Mouse (Mus musculus) CD8-positive naive resting alpha-beta T cell, adult 2 months (primary cell): ENCODE data around the gene Ndrg4.

Experiments used
- DNase-seq, 2 experiments: peaks; one replicate each; pipeline ENCODE4 v3.0.0; 2022; ENCODE audit warnings: low read depth in 2 of 2, low spot score in 2 of 2

Gene Ndrg4

GRCm38 (mm10) chr8:95715676-95716531 lies 39.1 kb downstream of the Ndrg4 start, which contains the start of gene Setd6:
Gene Setd6 (plus strand): TSS chr8:95715881.
- DNase-seq: peak; percentile 72 to 73

GRCm38 (mm10) chr8:95716546-95717335 lies 40.0 kb downstream of the Ndrg4 start:
- no peak for DNase-seq

- DNase-seq: no peak
Measured at GRCm38 (mm10) chr8:95727625-95728024, 50.8 kb downstream of the Ndrg4 start.

GRCm38 (mm10) chr8:95738596-95738995 lies 61.8 kb downstream of the Ndrg4 start:
- DNase-seq: no peak

- DNase-seq: no peak
Measured at GRCm38 (mm10) chr8:95741732-95742131, 65.0 kb downstream of the Ndrg4 start.

- no peak for DNase-seq
Measured at GRCm38 (mm10) chr8:95748028-95748427, 71.2 kb downstream of the Ndrg4 start.

GRCm38 (mm10) chr8:95751924-95752323 lies 75.1 kb downstream of the Ndrg4 start:
- no peak for DNase-seq

GRCm38 (mm10) chr8:95760323-95760722 lies 83.5 kb downstream of the Ndrg4 start:
- DNase-seq: no peak

GRCm38 (mm10) chr8:95764133-95764532 lies 87.4 kb downstream of the Ndrg4 start:
- DNase-seq: no peak
